In genomic region chr17:43848903-43849302, GRCm38 (mm10) we compare ENCODE assay signal across 28 mouse cellular contexts. TPM values are rescaled to one million over a fixed set of nuclear protein-coding genes. Genes with fewer than 3 reads are reported as not detected.
A peak's percentile ranks its signal among the peaks of the same experiment; 100 is the strongest.
DNase-seq lines count a peak whose midpoint lies in the region; ATAC-seq lines count a peak whose summit lies in the region.
"Had no signal": no experiment of that assay in that cellular context is flagged by ENCODE, and none has a peak within 500 bp of the region (broad histone marks: within the 10 kb centered on the region; RNA-seq: fewer than 3 reads in every experiment).

No protein-coding gene starts in this region.

- H3K9ac ChIP-seq in heart, embryonic 12.5 days, result no peak overlapping the region
- no peak overlapping the region for H3K9ac ChIP-seq in heart, embryonic 15.5 days
- H3K9ac ChIP-seq in lung, embryonic 16.5 days (ENCODE audit: low read length), result no peak overlapping the region
- H3K9ac ChIP-seq: embryonic facial prominence, embryonic 13.5 days; forebrain, embryonic 12.5 days; forebrain, embryonic 15.5 days; hindbrain, embryonic 12.5 days; hindbrain, embryonic 15.5 days had no signal

- no peak for DNase-seq in heart, adult 18-20 months
- no peak for DNase-seq in heart, adult 9 months (ENCODE audit: low spot score in 2 of 2)
- no peak for DNase-seq in lung, adult 18-20 months
- no peak for DNase-seq in cerebellum, adult 11-12 months
- DNase-seq: adrenal gland, adult 2 months; adrenal gland, postnatal 14 days; B cell, adult 2 months; cerebellum, adult 11 months; cerebellum, adult 8-10 months; cerebellum, postnatal 10 days; cerebellum, postnatal 36 days; embryo, embryonic 11 days; gastrocnemius, postnatal 25 days; kidney, adult 2 months had no signal

- no peak; the same call in 1 of the 2 replicates for ATAC-seq in heart, embryonic 12.5 days (ENCODE audit: insufficient number of reproducible peaks, low FRiP score)
- ATAC-seq in heart, embryonic 15.5 days (replicated peaks; ENCODE audit: insufficient number of reproducible peaks, insufficient read depth, low FRiP score, low read depth), result no peak
- ATAC-seq in lung, embryonic 16.5 days (ENCODE audit: low read depth), result peak; percentile 67; the same call in 1 of the 2 replicates
- ATAC-seq: forebrain, embryonic 15.5 days; intestine, postnatal 0 days had no signal

- no peaks in the 10 kb centered on the region for H3K36me3 ChIP-seq in heart, embryonic 12.5 days
- no peaks in the 10 kb centered on the region for H3K36me3 ChIP-seq in heart, embryonic 15.5 days
- no peaks in the 10 kb centered on the region for H3K36me3 ChIP-seq in lung, embryonic 16.5 days (ENCODE audit: control insufficient read depth, insufficient read depth, low read length)
- H3K36me3 ChIP-seq: embryonic facial prominence, embryonic 10.5 days; embryonic facial prominence, embryonic 13.5 days; forebrain, embryonic 12.5 days; forebrain, embryonic 15.5 days; G1E; hindbrain, embryonic 12.5 days; hindbrain, embryonic 15.5 days had no signal

- peaks cover 5% of the 10 kb centered on the region for H3K4me1 ChIP-seq in heart, embryonic 12.5 days (replicated peaks)
- H3K4me1 ChIP-seq in heart, embryonic 15.5 days (replicated peaks), result peaks cover 9% of the 10 kb centered on the region; the same call in 1 of the 2 replicates
- H3K4me1 ChIP-seq in lung, embryonic 16.5 days (replicated peaks; ENCODE audit: control insufficient read depth, insufficient read depth, low read length), result 0 out of 2 replicates have a peak, but pooled peaks cover 5% of the 10 kb centered on the region
- H3K4me1 ChIP-seq: embryonic facial prominence, embryonic 10.5 days; embryonic facial prominence, embryonic 13.5 days; forebrain, embryonic 12.5 days; forebrain, embryonic 15.5 days; hindbrain, embryonic 12.5 days; hindbrain, embryonic 15.5 days had no signal

- H3K4me2 ChIP-seq in heart, embryonic 12.5 days, result no peak overlapping the region
- no peak overlapping the region for H3K4me2 ChIP-seq in heart, embryonic 15.5 days
- no peak overlapping the region for H3K4me2 ChIP-seq in lung, embryonic 16.5 days (ENCODE audit: low read depth, low read length)
- H3K4me2 ChIP-seq: embryonic facial prominence, embryonic 13.5 days; forebrain, embryonic 12.5 days; forebrain, embryonic 15.5 days; hindbrain, embryonic 12.5 days; hindbrain, embryonic 15.5 days had no signal

- H3K27ac ChIP-seq in heart, embryonic 12.5 days (ENCODE audit: poor library complexity, severe bottlenecking), result peak overlapping the region; percentile 15; the same call in 1 of the 2 replicates
- H3K27ac ChIP-seq in heart, embryonic 15.5 days, result peak overlapping the region; percentile 51
- H3K27ac ChIP-seq in lung, embryonic 16.5 days (ENCODE audit: low read length), result no peak overlapping the region
- H3K27ac ChIP-seq: embryonic facial prominence, embryonic 10.5 days; embryonic facial prominence, embryonic 13.5 days; forebrain, embryonic 12.5 days; forebrain, embryonic 15.5 days; hindbrain, embryonic 12.5 days; hindbrain, embryonic 15.5 days had no signal

- H3K4me3 ChIP-seq in heart, embryonic 12.5 days, result no peak overlapping the region
- H3K4me3 ChIP-seq in heart, embryonic 15.5 days, result no peak overlapping the region
- H3K4me3 ChIP-seq in lung, embryonic 16.5 days (ENCODE audit: low read length), result no peak overlapping the region
- H3K4me3 ChIP-seq: embryonic facial prominence, embryonic 10.5 days; embryonic facial prominence, embryonic 13.5 days; erythroblast, embryonic 14.5 days; forebrain, embryonic 12.5 days; forebrain, embryonic 15.5 days; hindbrain, embryonic 12.5 days; hindbrain, embryonic 15.5 days had no signal

- WGBS in heart, embryonic 12.5 days, result 52% methylated on average over 3 of the region's 3 CpGs
- 40% methylated on average over 3 of the region's 3 CpGs for WGBS in heart, embryonic 15.5 days
- WGBS in lung, embryonic 16.5 days, result 30% methylated on average over 3 of the region's 3 CpGs

- H3K9me3 ChIP-seq in heart, embryonic 12.5 days (replicated peaks), result no peaks in the 10 kb centered on the region
- H3K9me3 ChIP-seq in heart, embryonic 15.5 days (replicated peaks), result no peaks in the 10 kb centered on the region
- no peaks in the 10 kb centered on the region for H3K9me3 ChIP-seq in lung, embryonic 16.5 days (ENCODE audit: control insufficient read depth, low read length)
- H3K9me3 ChIP-seq: embryonic facial prominence, embryonic 10.5 days; embryonic facial prominence, embryonic 13.5 days; forebrain, embryonic 12.5 days; forebrain, embryonic 15.5 days; hindbrain, embryonic 12.5 days; hindbrain, embryonic 15.5 days had no signal

- no peaks in the 10 kb centered on the region for H3K27me3 ChIP-seq in heart, embryonic 12.5 days (replicated peaks)
- no peaks in the 10 kb centered on the region for H3K27me3 ChIP-seq in heart, embryonic 15.5 days
- no peaks in the 10 kb centered on the region for H3K27me3 ChIP-seq in lung, embryonic 16.5 days (ENCODE audit: control insufficient read depth, insufficient read depth, low read depth, low read length)
- H3K27me3 ChIP-seq: CH12.LX; embryonic facial prominence, embryonic 13.5 days; forebrain, embryonic 12.5 days; forebrain, embryonic 15.5 days; hindbrain, embryonic 12.5 days; hindbrain, embryonic 15.5 days had no signal

RNA-seq across cellular contexts. Expression of gene Rcan2, which starts 47.8 kb away (rescaled TPM):
- 44.1 and 44.3 TPM in 2 replicates for polyA plus RNA-seq in heart, embryonic 12.5 days (2016; fragmentation: Nextera tagmentation; extraction: Ambion mirVana)
- total RNA-seq in heart, adult 18-20 months (2021), result 100 to 1,000 TPM; 369 to 400 TPM
- polyA plus RNA-seq in heart, embryonic 15.5 days (2015; fragmentation: Nextera tagmentation; extraction: Ambion mirVana), result 56.1 and 56.4 TPM in 2 replicates
- polyA plus RNA-seq in lung, embryonic 16.5 days (2015; fragmentation: Nextera tagmentation; extraction: Ambion mirVana), result 5.3 and 6.0 TPM in 2 replicates
- total RNA-seq: hematopoietic stem cell, adult 5-6 weeks had no signal
- polyA plus RNA-seq: erythroblast, embryonic 14.5 days; G1E had no signal
